Mouse (Mus musculus) liver, adult 2 months (tissue): Measurements from ENCODE around the gene Gm28845.

Experiments
- CTCF ChIP-seq: fragments of 200-500 bp; IDR thresholded peaks from 2 replicates; pipeline ENCODE4 v1.5.1; 2011; ENCODE audit warnings: low read depth, low read length, control low read depth
- POLR2A ChIP-seq: fragments of 200-500 bp; IDR thresholded peaks from 2 replicates; pipeline ENCODE4 v1.6.1; 2011; ENCODE audit warnings: low read length, control low read depth; ENCODE audit not compliant: insufficient read depth; ENCODE audit errors: extremely low read depth

GRCm38 (mm10) chr1:65129634-65130180 lies 10.3 kb upstream of the Gm28845 start:
- TF ChIP-seq POLR2A (no peak), CTCF (no peak)
